Mouse (Mus musculus) lung, embryonic 15.5 days (tissue): ENCODE measurements at regions not wholly inside any gene's neighbourhood (a gene's known extent, or its start where the extent isn't known, plus 50 kb on each side); places are given as distances from the start of the nearest gene placed in this dataset.
A peak's percentile ranks its signal among the peaks of the same experiment; 100 is the strongest.

Experiments used
- ATAC-seq: fragments of 200-750 bp; cut with Nextera tagmentation; 2 replicates; pipeline ENCODE4 v1.8.0; 2017; ENCODE audit warnings: moderate number of reproducible peaks, borderline replicate concordance; ENCODE audit not compliant: low FRiP score, low TSS enrichment; ENCODE audit errors: extremely low read depth
- H3K27ac ChIP-seq: fragments of 300-500 bp; sonication (generic); 2 replicates; pipeline ENCODE4 v1.5.1; 2015; ENCODE audit warnings: moderate library complexity, mild to moderate bottlenecking, inconsistent platforms
- H3K27me3 ChIP-seq: fragments of 300-500 bp; sonication (generic); 2 replicates; pipeline ENCODE4 v1.6.1; 2015; ENCODE audit warnings: inconsistent platforms
- H3K36me3 ChIP-seq: fragments of 300-500 bp; sonication (generic); 2 replicates; pipeline ENCODE4 v1.6.1; 2015; ENCODE audit warnings: inconsistent platforms
- H3K4me1 ChIP-seq: fragments of 300-500 bp; sonication (generic); 2 replicates; pipeline ENCODE4 v1.6.1; 2015; ENCODE audit warnings: inconsistent platforms
- H3K4me2 ChIP-seq: fragments of 300-500 bp; sonication (generic); 2 replicates; pipeline ENCODE4 v1.6.1; 2015; ENCODE audit warnings: inconsistent platforms, mild to moderate bottlenecking, moderate library complexity
- H3K4me3 ChIP-seq: fragments of 300-500 bp; sonication (generic); 2 replicates; pipeline ENCODE4 v1.5.1; 2015; ENCODE audit warnings: mild to moderate bottlenecking, inconsistent platforms
- H3K9ac ChIP-seq: fragments of 300-500 bp; sonication (generic); 2 replicates; pipeline ENCODE4 v1.6.1; 2015; ENCODE audit warnings: inconsistent platforms
- H3K9me3 ChIP-seq: fragments of 300-500 bp; sonication (generic); 2 replicates; pipeline ENCODE4 v1.6.1; 2016; ENCODE audit warnings: inconsistent platforms
- WGBS: fragments of 180-500 bp; shearing (Covaris S2); methylation state at CpG from one replicate; pipeline ENCODE4 v1.1.7; 2015; 5-methylcytosine and 5-hydroxymethylcytosine counted together

- Histone ChIP-seq H3K27me3 (no peaks in the 10 kb centered on the region), H3K4me2 (no peak overlapping the region), H3K4me1 (no peaks in the 10 kb centered on the region), H3K36me3 (no peaks in the 10 kb centered on the region), H3K4me3 (no peak overlapping the region), H3K27ac (no peak overlapping the region), H3K9ac (no peak overlapping the region), H3K9me3 (no peaks in the 10 kb centered on the region)
- ATAC-seq: no peak
- 72% methylated on average over 9 of the region's 9 CpGs for WGBS
Measured at GRCm38 (mm10) chr19:37754024-37754423, 56.4 kb downstream of the Cyp26a1 start.

- WGBS: 81% methylated on average over 3 of the region's 3 CpGs
- Histone ChIP-seq H3K4me3 (no peak overlapping the region), H3K4me1 (no peaks in the 10 kb centered on the region), H3K4me2 (no peak overlapping the region), H3K27me3 (no peaks in the 10 kb centered on the region), H3K9me3 (no peaks in the 10 kb centered on the region), H3K27ac (no peak overlapping the region), H3K9ac (no peak overlapping the region), H3K36me3 (no peaks in the 10 kb centered on the region)
- no peak for ATAC-seq
Measured at GRCm38 (mm10) chr19:37755372-37755771, 57.8 kb downstream of the Cyp26a1 start.

- no peak overlapping the region for H3K27ac ChIP-seq
- H3K27me3 ChIP-seq: no peaks in the 10 kb centered on the region
- 73% methylated on average over 4 of the region's 4 CpGs for WGBS
- no peaks in the 10 kb centered on the region for H3K4me1 ChIP-seq
- no peak overlapping the region for H3K4me3 ChIP-seq
- ATAC-seq: no peak
- no peak overlapping the region for H3K9ac ChIP-seq
- no peaks in the 10 kb centered on the region for H3K9me3 ChIP-seq
- no peaks in the 10 kb centered on the region for H3K36me3 ChIP-seq
- H3K4me2 ChIP-seq: no peak overlapping the region
Measured at GRCm38 (mm10) chr19:37769376-37769775, 71.8 kb downstream of the Cyp26a1 start.

GRCm38 (mm10) chr19:37771956-37772355, 74.4 kb downstream of the Cyp26a1 start:
- ATAC-seq: no peak
- Histone ChIP-seq H3K9ac (no peak overlapping the region), H3K27me3 (no peaks in the 10 kb centered on the region), H3K36me3 (no peaks in the 10 kb centered on the region), H3K4me2 (no peak overlapping the region), H3K27ac (no peak overlapping the region), H3K4me3 (no peak overlapping the region), H3K9me3 (no peaks in the 10 kb centered on the region), H3K4me1 (no peaks in the 10 kb centered on the region)
- 90% methylated on average over 6 of the region's 6 CpGs for WGBS

GRCm38 (mm10) chr19:37774551-37774950, 77.0 kb downstream of the Cyp26a1 start:
- WGBS: 93% methylated on average over 4 of the region's 4 CpGs
- Histone ChIP-seq H3K4me1 (peaks cover 6% of the 10 kb centered on the region), H3K9me3 (no peaks in the 10 kb centered on the region), H3K4me2 (no peak overlapping the region), H3K27ac (no peak overlapping the region), H3K36me3 (no peaks in the 10 kb centered on the region), H3K4me3 (no peak overlapping the region), H3K27me3 (no peaks in the 10 kb centered on the region), H3K9ac (no peak overlapping the region)
- no peak for ATAC-seq

GRCm38 (mm10) chr19:37774966-37775365, 77.4 kb downstream of the Cyp26a1 start:
- H3K27me3 ChIP-seq: no peaks in the 10 kb centered on the region
- 71% methylated on average over 1 of the region's 1 CpGs for WGBS

GRCm38 (mm10) chr19:37777961-37778360, 80.4 kb downstream of the Cyp26a1 start:
- no peak overlapping the region for H3K4me3 ChIP-seq
- H3K27me3 ChIP-seq: no peaks in the 10 kb centered on the region
- 58% methylated on average over 6 of the region's 6 CpGs for WGBS
- no peak overlapping the region for H3K27ac ChIP-seq
- H3K36me3 ChIP-seq: no peaks in the 10 kb centered on the region
- no peak overlapping the region for H3K4me2 ChIP-seq
- peaks cover 6% of the 10 kb centered on the region for H3K4me1 ChIP-seq
- no peak for ATAC-seq
- H3K9ac ChIP-seq: no peak overlapping the region
- no peaks in the 10 kb centered on the region for H3K9me3 ChIP-seq

More at GRCm38 (mm10) chr19:37774966-37775365, 77.4 kb downstream of the Cyp26a1 start:
- no peak overlapping the region for H3K4me2 ChIP-seq
- no peak overlapping the region for H3K4me3 ChIP-seq
- no peak for ATAC-seq
- peaks cover 6% of the 10 kb centered on the region for H3K4me1 ChIP-seq
- no peaks in the 10 kb centered on the region for H3K9me3 ChIP-seq
- H3K27ac ChIP-seq: no peak overlapping the region
- H3K36me3 ChIP-seq: no peaks in the 10 kb centered on the region
- no peak overlapping the region for H3K9ac ChIP-seq

- ATAC-seq: 0 out of 2 replicates have a peak, but pooled peaks have one; percentile 31
- Histone ChIP-seq H3K9ac (no peak overlapping the region), H3K27me3 (no peaks in the 10 kb centered on the region), H3K36me3 (no peaks in the 10 kb centered on the region), H3K4me3 (no peak overlapping the region), H3K9me3 (no peaks in the 10 kb centered on the region), H3K4me2 (no peak overlapping the region), H3K4me1 (peaks cover 6% of the 10 kb centered on the region), H3K27ac (no peak overlapping the region)
- 64% methylated on average over 4 of the region's 4 CpGs for WGBS
Measured at GRCm38 (mm10) chr19:37778568-37778967, 81.0 kb downstream of the Cyp26a1 start.

- no peaks in the 10 kb centered on the region for H3K4me1 ChIP-seq
- ATAC-seq: no peak
- H3K27ac ChIP-seq: no peak overlapping the region
- no peak overlapping the region for H3K4me3 ChIP-seq
- 87% methylated on average over 3 of the region's 3 CpGs for WGBS
- H3K9ac ChIP-seq: no peak overlapping the region
- no peak overlapping the region for H3K4me2 ChIP-seq
- no peaks in the 10 kb centered on the region for H3K36me3 ChIP-seq
- H3K27me3 ChIP-seq: no peaks in the 10 kb centered on the region
- H3K9me3 ChIP-seq: no peaks in the 10 kb centered on the region
Measured at GRCm38 (mm10) chr19:37788540-37788939, 90.9 kb downstream of the Cyp26a1 start.

GRCm38 (mm10) chr19:37789576-37790180, 92.1 kb downstream of the Cyp26a1 start:
- Histone ChIP-seq H3K4me3 (no peak overlapping the region), H3K36me3 (no peaks in the 10 kb centered on the region), H3K4me1 (no peaks in the 10 kb centered on the region), H3K27ac (no peak overlapping the region), H3K27me3 (no peaks in the 10 kb centered on the region), H3K9ac (no peak overlapping the region), H3K9me3 (no peaks in the 10 kb centered on the region), H3K4me2 (no peak overlapping the region)
- ATAC-seq: no peak
- 31% methylated on average over 12 of the region's 12 CpGs for WGBS

GRCm38 (mm10) chr19:37790281-37791073, 92.9 kb downstream of the Cyp26a1 start:
- Histone ChIP-seq H3K36me3 (no peaks in the 10 kb centered on the region), H3K4me3 (no peak overlapping the region), H3K27me3 (no peaks in the 10 kb centered on the region), H3K9me3 (no peaks in the 10 kb centered on the region), H3K4me2 (no peak overlapping the region), H3K27ac (no peak overlapping the region), H3K9ac (no peak overlapping the region), H3K4me1 (no peaks in the 10 kb centered on the region)
- 62% methylated on average over 24 of the region's 24 CpGs for WGBS
- no peak for ATAC-seq

GRCm38 (mm10) chr19:37793176-37793575, 95.6 kb downstream of the Cyp26a1 start:
- no peak for ATAC-seq
- Histone ChIP-seq H3K4me1 (no peaks in the 10 kb centered on the region), H3K4me3 (no peak overlapping the region), H3K27ac (no peak overlapping the region), H3K9ac (no peak overlapping the region), H3K9me3 (no peaks in the 10 kb centered on the region), H3K27me3 (no peaks in the 10 kb centered on the region), H3K36me3 (no peaks in the 10 kb centered on the region), H3K4me2 (no peak overlapping the region)
- WGBS: 81% methylated on average over 9 of the region's 9 CpGs
